Mouse (Mus musculus) bone marrow, adult 2 months (tissue): ENCODE measurements around the gene Glis3.

Source experiments
- CTCF ChIP-seq: fragments of 200-500 bp; IDR thresholded peaks from 2 replicates; pipeline ENCODE4 v1.5.1; 2011; ENCODE audit warnings: low read length, control low read depth; ENCODE audit not compliant: control insufficient read depth, insufficient read depth
- POLR2A ChIP-seq: fragments of 200-500 bp; IDR thresholded peaks from 2 replicates; pipeline ENCODE4 v1.6.1; 2011; ENCODE audit warnings: low read depth, mild to moderate bottlenecking, control low read depth, low read length, borderline replicate concordance; ENCODE audit not compliant: control insufficient read depth

DNA sequence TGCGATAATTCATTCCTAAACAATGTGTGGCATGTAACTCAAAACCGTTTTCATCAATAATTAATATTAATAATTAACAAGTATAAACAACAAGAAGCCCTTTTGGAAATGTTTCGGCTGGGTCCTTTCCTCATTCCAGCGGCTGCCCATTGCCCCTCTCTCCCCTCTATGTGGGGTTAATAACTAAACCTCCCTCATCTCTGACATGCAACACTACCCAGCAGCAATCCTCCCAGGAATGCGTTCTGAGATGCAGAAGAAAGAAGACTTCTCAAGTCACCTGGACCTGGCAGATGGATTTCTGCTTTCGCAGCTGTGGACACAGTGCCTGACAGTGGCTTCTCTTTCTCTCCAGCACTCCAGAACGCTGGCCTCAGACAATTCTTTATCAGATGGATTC lies 120.0 kb downstream of the Glis3 start:
- TF ChIP-seq CTCF (no peak), POLR2A (no peak)
